Mouse (Mus musculus) intestine, embryonic 16.5 days (tissue): ENCODE measurements around the gene Fry. TPM values are rescaled to one million over a fixed set of nuclear protein-coding genes. Genes with fewer than 3 reads are reported as not detected.

ENCODE experiments used
- ATAC-seq: fragments of 200-750 bp; cut with Nextera tagmentation; 2 replicates; pipeline ENCODE4 v1.8.0; 2017; ENCODE audit warnings: moderate TSS enrichment, moderate library complexity
- H3K27ac ChIP-seq: fragments of 300-500 bp; sonication (generic); 2 replicates; pipeline ENCODE4 v1.5.1; 2014; ENCODE audit warnings: mild to moderate bottlenecking, low read length
- H3K27me3 ChIP-seq: fragments of 300-500 bp; sonication (generic); replicated peaks from 2 replicates; pipeline ENCODE4 v1.6.1; 2014; ENCODE audit warnings: low read length, control low read depth, mixed read lengths; ENCODE audit not compliant: control insufficient read depth, insufficient read depth
- H3K36me3 ChIP-seq: fragments of 300-500 bp; sonication (generic); 2 replicates; pipeline ENCODE4 v1.6.1; 2014; ENCODE audit warnings: low read length, control low read depth; ENCODE audit not compliant: control insufficient read depth, insufficient read depth
- H3K4me1 ChIP-seq: fragments of 300-500 bp; sonication (generic); 2 replicates; pipeline ENCODE4 v1.6.1; 2014; ENCODE audit warnings: low read length, control low read depth, mixed read lengths; ENCODE audit not compliant: control insufficient read depth, insufficient read depth
- H3K4me2 ChIP-seq: fragments of 300-500 bp; sonication (generic); 2 replicates; pipeline ENCODE4 v1.6.1; 2014; ENCODE audit warnings: low read depth, low read length, control low read depth
- H3K4me3 ChIP-seq: fragments of 300-500 bp; sonication (generic); 2 replicates; pipeline ENCODE4 v1.5.1; 2014; ENCODE audit warnings: mild to moderate bottlenecking, low read length
- H3K9ac ChIP-seq: fragments of 300-500 bp; sonication (generic); 2 replicates; pipeline ENCODE4 v1.6.1; 2014; ENCODE audit warnings: low read depth, low read length
- H3K9me3 ChIP-seq: fragments of 300-500 bp; sonication (generic); 2 replicates; pipeline ENCODE4 v1.6.1; 2016; ENCODE audit warnings: low read length, control low read depth; ENCODE audit not compliant: control insufficient read depth
- WGBS: fragments of 180-500 bp; shearing (Covaris S2); extraction: QIAGEN DNeasy Blood & Tissue Kit; methylation state at CpG from one replicate; pipeline ENCODE4 v1.1.7; 2014; 5-methylcytosine and 5-hydroxymethylcytosine counted together
- polyA plus RNA-seq: library from polyadenylated mRNA; unstranded; fragments of >200 nt; fragmentation: Nextera tagmentation; extraction: Ambion mirVana; gene quantifications from 2 replicates; pipeline ENCODE4 v1.2.1, GENCODE M21; 2015

Fry gene
- polyA plus RNA-seq, 1 experiment from 2014 or later: 6.1 TPM

DNA sequence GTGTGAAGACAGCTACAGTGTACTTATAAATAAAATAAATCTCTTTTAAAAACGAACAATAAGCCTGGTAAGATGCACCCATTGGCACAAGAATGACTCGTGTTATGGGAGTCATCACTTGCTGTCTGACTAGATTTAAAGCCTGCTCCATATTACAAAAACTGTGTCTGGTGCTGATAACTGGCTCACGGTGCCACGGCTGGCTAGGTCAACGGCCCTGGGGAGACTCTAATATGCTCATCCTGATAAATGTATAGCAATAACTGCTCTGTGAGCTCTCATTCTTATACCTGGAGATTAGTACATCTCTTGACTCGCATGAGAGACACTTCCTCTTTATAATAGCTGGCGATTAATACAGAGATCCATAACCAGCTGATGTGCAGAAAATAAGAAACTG, 12.1 kb upstream of the Fry start:
- Histone ChIP-seq H3K36me3 (no peaks in the 10 kb centered on the region), H3K4me3 (no peak overlapping the region), H3K4me2 (no peak overlapping the region), H3K9me3 (no peaks in the 10 kb centered on the region), H3K4me1 (no peaks in the 10 kb centered on the region), H3K27ac (no peak overlapping the region), H3K9ac (no peak overlapping the region), H3K27me3 (no peaks in the 10 kb centered on the region)
- no peak for ATAC-seq
- 87% methylated on average over 7 of the region's 7 CpGs for WGBS

DNA sequence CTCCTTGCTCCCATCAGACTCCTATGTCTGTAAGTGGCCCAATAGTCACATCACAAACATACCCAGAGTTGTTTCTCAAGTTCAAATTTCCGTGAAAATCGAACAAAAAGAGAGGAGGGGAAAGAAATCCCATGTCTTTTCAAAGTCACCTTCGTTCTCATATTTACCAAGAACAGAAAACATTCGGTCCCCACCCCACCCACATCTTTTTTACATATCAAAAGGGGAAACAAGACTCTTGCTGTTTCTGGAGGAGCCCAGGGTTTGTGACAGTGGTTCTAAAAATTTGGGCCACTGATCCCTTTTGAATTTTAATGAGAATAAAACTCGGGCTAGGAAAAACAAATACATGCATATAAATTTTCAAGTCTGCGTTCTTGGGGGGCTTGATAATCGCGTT, 7.2 kb upstream of the Fry start:
- Histone ChIP-seq H3K27me3 (no peaks in the 10 kb centered on the region), H3K4me1 (no peaks in the 10 kb centered on the region), H3K9ac (no peak overlapping the region), H3K36me3 (no peaks in the 10 kb centered on the region), H3K4me3 (no peak overlapping the region), H3K27ac (no peak overlapping the region), H3K4me2 (no peak overlapping the region), H3K9me3 (no peaks in the 10 kb centered on the region)
- WGBS: 55% methylated on average over 8 of the region's 8 CpGs
- ATAC-seq: no peak

DNA sequence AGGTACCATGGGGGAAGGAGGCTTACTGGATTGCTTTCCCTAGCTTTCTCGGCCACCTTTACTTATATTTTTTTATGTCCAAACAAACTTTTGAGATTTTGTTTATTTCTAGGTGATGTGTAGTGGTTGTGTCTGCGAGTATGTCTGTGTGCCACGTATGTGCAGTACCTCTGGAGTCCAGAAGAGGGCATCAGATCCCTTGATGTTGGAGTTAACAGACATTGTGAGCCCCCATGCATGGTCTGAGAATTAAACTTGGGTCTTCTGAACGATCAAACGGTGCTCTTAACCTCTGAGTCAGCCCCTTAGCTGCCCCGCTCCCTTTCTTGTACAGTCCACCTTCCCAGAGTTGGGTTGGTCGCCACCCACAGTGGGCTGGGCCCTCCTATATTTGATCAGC, 4.4 kb upstream of the Fry start:
- 78% methylated on average over 7 of the region's 7 CpGs for WGBS
- no peak overlapping the region for H3K4me2 ChIP-seq

DNA sequence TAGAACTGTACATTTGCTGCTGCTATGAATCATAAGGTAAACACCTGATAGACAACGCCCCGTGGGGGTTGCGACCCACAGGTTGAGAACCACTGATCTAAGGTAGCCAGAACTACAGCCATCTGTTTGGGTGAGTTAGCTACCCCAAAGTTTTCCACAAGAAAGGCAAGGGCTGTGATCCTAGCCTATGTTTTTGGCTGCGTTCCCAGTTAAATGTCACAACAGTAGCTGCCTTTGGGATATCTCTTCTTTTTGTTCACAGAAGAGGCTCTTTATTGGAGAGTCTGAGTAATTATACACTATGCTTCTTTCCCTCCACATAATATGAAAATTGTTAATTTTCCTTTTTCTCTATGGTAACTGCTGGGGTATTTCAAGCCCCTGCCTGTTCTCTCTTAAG, 3.7 kb upstream of the Fry start:
- H3K4me2 ChIP-seq: no peak overlapping the region
- WGBS: 77% methylated on average over 4 of the region's 4 CpGs

More for the DNA sequence above, 4.4 kb upstream of the Fry start:
- Histone ChIP-seq H3K9me3 (no peaks in the 10 kb centered on the region), H3K27ac (no peak overlapping the region), H3K4me1 (0 out of 2 replicates have a peak, but pooled peaks cover 2% of the 10 kb centered on the region), H3K27me3 (no peaks in the 10 kb centered on the region), H3K9ac (no peak overlapping the region), H3K36me3 (no peaks in the 10 kb centered on the region), H3K4me3 (no peak overlapping the region)
- ATAC-seq: no peak

DNA sequence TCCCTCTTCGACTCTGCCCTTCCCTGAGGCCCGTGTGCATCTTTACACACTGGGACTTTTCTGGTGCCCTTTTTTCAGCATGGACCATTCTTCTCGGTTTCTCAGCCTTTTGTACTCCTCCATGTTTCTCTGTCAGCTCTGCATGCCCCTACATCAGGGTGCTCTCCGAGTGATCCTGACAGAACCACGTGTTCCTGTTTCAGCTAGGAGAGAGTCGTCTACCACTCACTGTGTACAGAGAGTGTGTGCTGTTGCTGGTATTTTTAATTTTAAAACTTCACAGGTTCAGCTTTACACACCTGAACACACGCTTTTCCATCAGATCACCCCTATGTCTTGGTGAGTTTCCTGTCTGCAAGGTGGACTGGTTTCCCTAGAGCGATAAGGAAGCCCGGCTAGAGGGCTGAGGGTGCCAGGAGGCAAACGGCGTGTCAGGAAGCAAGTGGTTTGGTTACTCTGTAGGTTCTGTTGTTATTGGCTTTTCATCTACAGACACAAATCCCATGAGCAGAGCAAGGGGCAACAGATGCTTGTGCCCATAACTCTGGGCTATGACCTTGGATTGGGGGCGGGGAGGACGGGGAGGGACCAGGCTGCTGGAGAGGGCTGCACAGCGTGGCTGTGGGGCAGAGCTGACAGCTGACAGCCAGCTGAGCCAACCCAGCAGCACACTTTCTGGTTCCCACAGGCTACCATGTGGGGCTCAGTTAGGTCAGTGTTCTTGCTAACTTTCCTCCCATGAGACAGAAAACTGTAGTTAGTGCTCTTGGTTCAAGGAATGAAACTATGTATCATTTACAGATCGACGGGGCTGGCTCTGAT, 3.0 kb upstream of the Fry start:
- Histone ChIP-seq H3K4me3 (no peak overlapping the region), H3K27ac (no peak overlapping the region), H3K4me2 (no peak overlapping the region), H3K36me3 (no peaks in the 10 kb centered on the region), H3K9me3 (no peaks in the 10 kb centered on the region), H3K27me3 (no peaks in the 10 kb centered on the region), H3K4me1 (0 out of 2 replicates have a peak, but pooled peaks cover 6% of the 10 kb centered on the region), H3K9ac (no peak overlapping the region)
- ATAC-seq: 0 out of 2 replicates have a peak, but pooled peaks have one; percentile 4
- 57% methylated on average over 16 of the region's 16 CpGs for WGBS

More for the DNA sequence above, 3.7 kb upstream of the Fry start:
- Histone ChIP-seq H3K4me3 (no peak overlapping the region), H3K27me3 (no peaks in the 10 kb centered on the region), H3K9me3 (no peaks in the 10 kb centered on the region), H3K9ac (no peak overlapping the region), H3K4me1 (0 out of 2 replicates have a peak, but pooled peaks cover 6% of the 10 kb centered on the region), H3K27ac (no peak overlapping the region), H3K36me3 (no peaks in the 10 kb centered on the region)
- no peak for ATAC-seq

DNA sequence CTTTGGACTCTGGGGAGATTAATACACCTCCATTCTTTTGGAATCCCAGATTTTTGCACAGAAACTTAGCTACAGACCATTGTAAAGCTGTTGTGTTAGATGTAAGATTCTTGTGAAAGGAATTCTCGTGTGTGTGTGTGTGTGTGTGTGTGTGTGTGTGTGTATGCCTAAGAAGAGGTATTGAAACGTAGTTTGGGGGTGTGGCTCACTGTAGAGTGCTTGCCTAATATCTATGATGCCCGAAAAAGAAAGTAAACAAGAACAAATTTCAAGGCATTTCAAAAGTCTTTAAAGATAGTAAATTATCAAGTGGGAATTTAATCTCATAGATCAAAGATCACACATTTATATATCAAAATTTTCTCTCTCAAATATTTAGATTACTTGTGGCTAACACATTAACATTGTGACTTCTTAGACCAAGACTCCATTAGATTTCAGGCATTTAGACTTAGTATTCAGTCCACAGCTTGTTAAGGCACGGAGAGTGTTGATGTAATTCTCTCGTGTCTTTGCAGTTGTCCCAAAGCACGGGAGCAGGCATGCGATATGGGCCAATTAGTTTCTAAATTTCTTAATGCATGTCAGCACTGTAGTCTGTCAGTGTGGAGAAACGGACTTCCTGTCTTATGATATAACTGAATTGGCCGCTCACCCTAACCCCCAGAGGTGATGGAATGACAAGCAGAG, 2.1 kb upstream of the Fry start:
- H3K9me3 ChIP-seq: no peaks in the 10 kb centered on the region
- H3K36me3 ChIP-seq: no peaks in the 10 kb centered on the region
- no peak overlapping the region for H3K27ac ChIP-seq
- H3K4me2 ChIP-seq: no peak overlapping the region
- 68% methylated on average over 9 of the region's 9 CpGs for WGBS
- H3K4me1 ChIP-seq: 0 out of 2 replicates have a peak, but pooled peaks cover 6% of the 10 kb centered on the region
- no peaks in the 10 kb centered on the region for H3K27me3 ChIP-seq
- H3K4me3 ChIP-seq: no peak overlapping the region
- no peak for ATAC-seq
- no peak overlapping the region for H3K9ac ChIP-seq

DNA sequence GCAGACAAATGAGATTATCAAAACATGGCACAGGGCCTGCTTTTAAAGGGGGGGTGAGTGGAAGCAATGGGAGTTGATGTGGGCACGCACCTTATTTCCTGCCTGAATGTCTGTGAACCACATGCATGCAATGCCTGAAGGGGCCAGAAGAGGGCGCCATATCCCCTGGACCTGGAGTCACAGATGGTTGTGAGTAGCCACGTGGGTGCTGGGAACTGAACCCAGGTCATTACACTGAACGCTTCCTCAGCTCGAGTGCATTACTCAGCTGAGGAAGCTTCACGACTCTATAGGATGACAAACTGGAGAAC, 1.6 kb upstream of the Fry start:
- Histone ChIP-seq H3K27ac (no peak overlapping the region), H3K9me3 (no peaks in the 10 kb centered on the region), H3K27me3 (no peaks in the 10 kb centered on the region), H3K4me2 (no peak overlapping the region), H3K4me3 (no peak overlapping the region), H3K4me1 (0 out of 2 replicates have a peak, but pooled peaks cover 6% of the 10 kb centered on the region), H3K36me3 (no peaks in the 10 kb centered on the region), H3K9ac (no peak overlapping the region)
- 86% methylated on average over 6 of the region's 6 CpGs for WGBS
- no peak for ATAC-seq

DNA sequence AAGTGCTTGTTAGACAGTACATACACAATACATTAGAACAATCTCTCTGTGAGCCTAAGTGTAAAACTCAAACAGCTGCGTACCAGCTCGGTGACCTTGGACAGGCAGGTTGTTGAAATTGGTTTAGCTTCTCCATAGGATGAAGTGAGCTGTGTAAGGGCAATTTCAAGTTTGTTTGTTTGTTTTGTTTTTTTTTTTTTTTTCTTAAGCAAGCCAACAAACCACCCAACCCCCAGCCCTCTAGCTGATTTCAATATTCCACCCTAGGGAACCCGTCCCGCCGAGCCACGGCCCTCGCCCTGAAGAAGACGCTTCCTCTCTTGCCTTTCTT, 356 bp upstream of the Fry start:
- Histone ChIP-seq H3K4me3 (peak overlapping the region; percentile 71), H3K27me3 (no peaks in the 10 kb centered on the region), H3K9ac (no peak overlapping the region), H3K36me3 (no peaks in the 10 kb centered on the region), H3K27ac (no peak overlapping the region), H3K9me3 (no peaks in the 10 kb centered on the region), H3K4me2 (peak overlapping the region; percentile 90), H3K4me1 (0 out of 2 replicates have a peak, but pooled peaks cover 6% of the 10 kb centered on the region)
- 18% methylated on average over 8 of the region's 8 CpGs for WGBS
- ATAC-seq: no peak

DNA sequence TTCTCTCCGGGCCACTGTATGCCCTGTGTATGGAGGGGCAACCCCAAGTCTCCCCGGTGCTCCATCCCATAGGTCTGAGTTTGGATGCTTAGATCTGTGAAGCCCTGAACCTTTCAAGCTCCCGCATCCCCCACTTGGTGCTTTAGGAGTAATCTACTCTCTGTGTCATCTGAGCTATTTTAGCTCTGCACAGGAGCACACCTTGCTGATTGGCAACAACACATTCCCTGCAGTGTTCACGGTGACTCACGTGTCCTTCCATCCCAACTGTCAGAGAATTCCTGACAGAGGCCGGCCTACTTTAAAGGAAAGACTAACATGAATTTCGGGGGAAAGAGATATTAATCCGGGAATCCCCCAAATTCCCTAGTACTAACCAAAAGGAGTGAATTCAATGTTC, 2.2 kb downstream of the Fry start:
- Histone ChIP-seq H3K4me2 (no peak overlapping the region), H3K27ac (no peak overlapping the region), H3K36me3 (no peaks in the 10 kb centered on the region), H3K4me3 (no peak overlapping the region), H3K9me3 (no peaks in the 10 kb centered on the region), H3K4me1 (0 out of 2 replicates have a peak, but pooled peaks cover 6% of the 10 kb centered on the region), H3K27me3 (no peaks in the 10 kb centered on the region), H3K9ac (no peak overlapping the region)
- 91% methylated on average over 8 of the region's 8 CpGs for WGBS
- ATAC-seq: no peak
